Mouse (Mus musculus): ENCODE measurements around the gene Smc5.

Gene Smc5

DNA sequence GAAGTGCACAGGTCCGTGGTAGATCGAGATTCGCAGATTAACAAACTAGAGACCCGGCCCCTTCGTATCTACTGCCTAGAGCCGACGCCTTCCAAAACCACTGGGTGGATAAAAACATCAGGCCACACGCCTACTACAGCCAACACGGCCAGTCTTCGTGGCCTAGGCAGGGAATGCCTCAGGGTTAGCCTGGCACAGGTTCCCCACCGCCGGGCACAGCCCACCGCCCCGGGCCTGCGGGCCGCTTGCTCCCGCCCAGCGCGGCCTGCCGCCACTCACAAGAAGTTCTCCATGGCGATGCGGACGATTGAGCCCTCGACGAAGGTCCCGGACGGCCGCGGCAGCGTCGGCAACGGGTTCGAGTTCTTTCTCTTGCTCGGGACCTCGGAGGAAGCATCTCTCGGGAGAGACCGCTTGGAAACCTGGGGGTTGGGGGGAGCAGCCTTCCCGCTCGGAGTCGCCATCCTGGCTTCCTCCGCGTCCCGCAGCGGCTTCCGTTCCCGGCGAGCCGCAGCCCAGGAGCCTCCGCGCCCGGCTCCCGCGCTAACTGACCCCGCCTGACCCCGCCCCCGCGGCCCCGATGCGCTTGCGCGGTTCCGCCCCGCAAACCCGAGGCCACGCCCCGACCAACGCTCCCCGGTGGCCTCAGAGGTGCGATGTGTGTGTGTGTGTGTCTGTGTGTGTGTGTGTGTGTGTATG is at the start of gene Smc5:
Gene Smc5, minus strand, starts transcription at position 543 of the 699 bp plus-strand sequence.
- peak; percentile 72 for DNase-seq (ENCODE audit: low read depth, low spot score)

DNA sequence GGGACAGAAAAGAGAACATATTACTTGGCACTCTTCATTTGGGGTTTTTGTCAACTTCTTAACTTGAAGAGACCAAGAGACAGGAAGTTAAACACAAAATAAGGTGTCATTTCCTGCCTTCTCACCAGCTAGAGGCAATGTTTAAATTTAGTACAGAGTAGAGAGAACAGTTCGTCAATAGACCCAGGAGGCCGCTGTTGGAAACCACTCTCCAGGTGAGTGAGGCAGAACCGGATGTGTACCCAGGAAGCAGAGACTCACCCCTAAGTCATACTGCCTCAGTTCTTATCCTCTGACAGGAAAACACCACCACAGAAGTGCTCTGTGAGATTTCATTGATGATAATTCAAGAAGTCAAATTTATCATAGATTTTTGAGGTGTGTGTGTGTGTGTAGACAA is 49.4 kb upstream of the Smc5 start:
- DNase-seq (ENCODE audit: low read depth, low spot score): no peak

DNA sequence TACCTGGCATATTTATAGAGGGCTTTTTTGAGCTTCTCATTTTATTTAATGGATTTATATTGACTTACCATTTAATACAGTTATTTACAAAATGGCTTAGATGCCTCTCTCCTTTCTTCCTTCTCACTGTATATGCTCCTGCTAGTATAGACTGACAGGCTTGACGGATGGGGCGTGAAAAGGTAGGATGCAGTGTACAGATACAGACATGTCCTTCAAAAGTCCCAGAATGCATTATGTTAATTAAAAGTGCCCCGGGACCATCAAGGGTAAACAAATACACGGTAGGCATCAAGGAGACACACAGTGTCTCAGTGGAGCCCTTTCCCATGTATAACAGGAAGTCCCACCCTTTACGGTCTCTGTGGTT is 44.3 kb upstream of the Smc5 start:
- DNase-seq (ENCODE audit: low read depth, low spot score): no peak

DNA sequence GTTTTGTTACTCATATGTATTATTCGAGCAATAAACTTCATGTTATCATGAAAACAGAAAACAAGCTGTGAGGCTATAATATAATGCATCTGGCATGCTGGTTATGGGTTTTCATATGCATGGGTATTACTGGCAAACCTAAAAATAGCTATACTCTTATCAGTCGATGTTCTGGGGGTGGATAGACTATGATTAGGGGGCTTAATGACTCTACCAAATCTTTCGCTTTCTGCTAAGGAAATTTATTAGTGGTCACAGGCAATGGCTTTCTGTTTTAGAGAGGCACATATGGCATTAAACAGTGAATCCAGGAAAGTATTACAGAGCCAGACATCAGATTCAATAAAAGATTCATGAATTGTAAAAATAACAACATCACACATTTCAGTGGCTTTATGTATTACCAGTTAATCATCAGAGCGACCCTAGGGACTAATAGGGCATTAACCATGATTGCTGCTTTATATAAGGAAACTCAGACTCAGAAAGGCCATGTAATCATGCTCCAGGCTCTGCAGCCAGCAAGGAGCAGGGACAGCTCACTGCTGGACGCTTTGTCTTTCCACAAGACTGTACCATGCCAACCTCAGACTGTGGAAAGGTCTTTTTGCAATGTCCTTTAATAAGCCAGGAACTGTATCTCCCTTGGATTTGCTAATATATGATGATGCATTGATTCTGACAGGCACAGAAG is 43.7 kb upstream of the Smc5 start:
- no peak for DNase-seq (ENCODE audit: low read depth, low spot score)

DNA sequence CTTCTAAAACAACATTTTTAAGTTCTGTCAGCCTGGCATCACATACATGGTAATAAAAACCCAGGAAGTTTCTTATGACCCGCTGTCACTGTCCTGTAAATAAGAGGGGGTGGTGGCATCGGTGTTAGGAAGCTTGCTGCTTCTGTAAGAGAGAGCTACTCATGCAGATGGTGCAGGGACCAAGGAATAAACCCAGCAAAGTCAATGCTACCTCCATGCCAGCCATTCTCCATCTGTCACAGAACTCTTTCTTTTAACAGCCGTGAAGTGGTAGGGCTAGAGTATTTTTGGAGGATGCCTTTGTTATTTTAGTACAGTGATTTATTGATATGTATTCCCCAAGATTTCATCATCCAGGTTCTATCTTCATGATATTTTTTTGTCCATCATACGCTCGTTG is 43.2 kb upstream of the Smc5 start:
- no peak for DNase-seq (ENCODE audit: low read depth, low spot score)

DNA sequence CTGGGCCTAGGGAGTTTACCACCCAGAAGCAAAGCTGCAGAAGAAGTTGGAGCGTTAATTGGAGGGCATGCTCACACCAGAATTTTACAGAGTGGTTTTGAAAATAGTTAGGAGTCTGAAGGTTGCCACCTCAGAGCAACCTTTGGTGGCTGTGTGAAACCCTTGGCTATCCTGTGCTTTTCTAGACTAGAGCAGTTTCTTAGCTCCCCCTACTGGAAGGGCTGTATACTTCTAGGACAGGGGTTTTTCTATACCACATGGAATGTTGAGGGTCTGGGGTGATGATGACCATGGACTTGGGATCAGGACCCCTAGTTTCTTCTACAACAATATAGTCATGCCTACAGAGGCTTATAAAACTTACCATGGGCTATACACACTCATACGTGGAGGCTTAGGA is 36.3 kb upstream of the Smc5 start:
- DNase-seq (ENCODE audit: low read depth, low spot score): no peak

DNA sequence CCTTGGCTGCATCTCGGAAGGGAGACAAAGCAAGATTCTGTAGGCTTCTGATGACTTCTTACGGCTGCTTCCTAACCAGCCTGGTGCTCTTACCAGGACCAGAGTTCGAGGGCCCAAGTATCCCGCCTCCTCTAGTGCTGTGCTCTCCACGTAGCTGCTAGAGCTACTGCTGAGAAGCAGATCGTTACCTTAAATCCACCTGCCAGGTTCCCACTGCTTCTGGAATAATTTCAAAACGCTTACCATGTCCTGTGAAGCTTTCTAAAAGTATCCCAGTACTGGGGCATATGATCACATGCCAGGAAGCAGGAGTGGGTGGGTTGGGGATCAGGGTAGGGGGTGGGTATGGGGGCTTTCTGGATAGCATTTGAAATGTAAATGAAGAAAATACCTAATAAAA is 33.0 kb upstream of the Smc5 start:
- no peak for DNase-seq (ENCODE audit: low read depth, low spot score)

DNA sequence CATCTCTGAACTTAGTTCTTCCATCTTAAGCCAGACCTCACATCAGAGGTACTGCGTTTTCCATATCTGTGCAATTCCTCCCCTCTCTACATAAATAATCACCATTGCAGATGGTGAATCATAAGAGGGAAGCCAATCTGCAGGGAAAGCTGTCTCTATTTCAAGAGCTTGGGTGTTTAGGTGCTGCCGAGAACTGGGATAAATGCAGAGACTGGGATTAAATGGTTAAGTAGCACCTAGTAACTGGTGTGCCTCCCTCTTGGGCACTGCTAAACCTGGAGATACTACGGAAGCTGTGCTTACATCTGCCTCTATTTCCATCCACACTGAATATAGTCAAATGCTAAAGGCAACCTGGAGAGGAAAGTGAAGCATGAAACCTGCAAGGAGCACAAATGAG is 26.3 kb upstream of the Smc5 start:
- DNase-seq (ENCODE audit: low read depth, low spot score): no peak

DNA sequence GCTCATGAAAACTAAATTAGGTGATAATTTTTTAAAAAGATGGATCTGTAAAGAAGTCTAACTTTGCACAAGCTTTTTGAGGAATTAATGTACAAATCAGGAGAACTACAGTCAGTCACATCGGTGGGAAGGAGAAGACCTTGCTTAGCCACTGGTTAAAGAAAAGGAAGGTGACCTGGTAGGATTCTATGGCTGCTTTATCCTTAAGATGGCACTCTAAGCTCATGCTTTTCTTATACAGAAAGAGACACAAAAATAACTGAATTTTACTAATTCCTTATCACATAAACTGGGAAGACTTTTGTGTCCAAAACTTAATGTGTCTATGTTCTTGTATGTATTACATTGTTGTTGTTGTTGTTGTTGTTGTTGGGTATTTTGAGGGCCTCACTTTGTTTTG is 25.2 kb upstream of the Smc5 start:
- DNase-seq (ENCODE audit: low read depth, low spot score): no peak

DNA sequence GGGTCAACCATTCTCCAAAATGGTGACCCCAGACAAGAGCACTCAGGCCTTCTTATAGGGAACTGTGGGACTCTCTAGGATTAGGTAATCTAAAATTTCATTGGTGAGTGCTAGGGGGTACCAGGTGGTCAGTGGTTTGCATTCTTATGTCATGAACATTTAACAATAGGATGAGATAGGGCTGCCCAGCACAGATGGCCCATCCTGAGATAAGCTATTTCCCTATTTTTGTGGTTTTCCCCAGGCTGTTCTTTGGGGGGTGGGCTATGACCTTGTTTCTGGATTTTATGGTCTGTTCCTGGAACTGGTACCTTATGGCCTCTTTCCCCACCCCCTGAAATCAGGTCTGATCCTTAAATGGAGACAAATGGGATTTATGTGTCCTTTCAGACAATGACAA is 23.5 kb upstream of the Smc5 start:
- no peak for DNase-seq (ENCODE audit: low read depth, low spot score)

DNA sequence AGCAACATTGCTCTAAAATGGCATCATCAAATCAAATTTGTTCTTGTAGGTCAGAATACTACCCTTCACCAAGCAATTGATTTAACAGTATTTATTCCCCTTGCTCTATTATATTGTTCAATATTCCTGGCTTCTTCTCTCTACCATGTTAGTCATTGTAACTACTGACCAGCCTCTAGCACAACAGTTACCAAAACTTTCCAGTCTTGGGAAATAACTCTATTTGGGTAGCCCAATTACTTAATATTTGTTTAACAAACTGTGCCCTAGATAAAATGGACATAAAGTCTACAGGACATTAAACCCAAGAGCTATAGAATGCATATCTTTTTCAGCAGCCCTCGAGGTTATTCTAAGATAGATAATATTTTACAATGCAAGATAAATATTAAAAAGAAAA is 15.6 kb upstream of the Smc5 start:
- DNase-seq (ENCODE audit: low read depth, low spot score): no peak

DNA sequence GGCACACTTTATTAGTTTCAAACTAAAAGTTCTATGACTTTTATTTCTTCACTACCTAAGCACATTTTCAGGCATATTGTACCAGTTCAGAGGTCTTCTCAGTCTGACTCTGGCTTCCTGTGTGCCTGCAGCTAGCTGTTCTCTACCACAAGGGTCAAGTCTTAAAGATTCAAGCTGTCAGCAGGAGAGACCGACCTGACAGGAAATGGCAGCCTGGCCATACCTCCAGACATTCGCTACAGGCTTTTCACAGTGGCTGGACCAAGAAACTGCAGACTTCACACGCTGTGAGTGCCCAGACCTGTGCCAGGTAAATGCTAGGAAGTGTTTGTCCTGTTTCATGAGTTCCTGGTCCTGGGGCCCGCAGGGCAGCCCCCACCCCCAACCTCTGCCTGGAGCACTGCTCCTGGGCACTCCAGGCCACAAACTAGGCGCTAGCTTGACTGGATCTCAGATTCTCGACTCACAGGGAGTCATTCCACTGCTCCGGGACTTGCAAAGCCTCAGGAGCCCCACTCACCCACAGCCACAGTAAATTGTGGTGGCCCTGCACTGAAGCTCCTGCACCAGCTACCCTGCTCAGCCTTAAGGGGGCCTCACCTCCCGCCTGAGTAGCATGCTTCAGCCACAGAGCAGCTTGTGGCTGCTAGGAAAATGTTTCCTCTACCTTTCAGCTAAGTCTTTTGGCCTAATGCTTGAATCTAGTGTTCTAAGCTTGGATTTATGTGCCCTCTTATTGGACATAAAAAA is 8.4 kb upstream of the Smc5 start:
- DNase-seq (ENCODE audit: low read depth, low spot score): no peak

DNA sequence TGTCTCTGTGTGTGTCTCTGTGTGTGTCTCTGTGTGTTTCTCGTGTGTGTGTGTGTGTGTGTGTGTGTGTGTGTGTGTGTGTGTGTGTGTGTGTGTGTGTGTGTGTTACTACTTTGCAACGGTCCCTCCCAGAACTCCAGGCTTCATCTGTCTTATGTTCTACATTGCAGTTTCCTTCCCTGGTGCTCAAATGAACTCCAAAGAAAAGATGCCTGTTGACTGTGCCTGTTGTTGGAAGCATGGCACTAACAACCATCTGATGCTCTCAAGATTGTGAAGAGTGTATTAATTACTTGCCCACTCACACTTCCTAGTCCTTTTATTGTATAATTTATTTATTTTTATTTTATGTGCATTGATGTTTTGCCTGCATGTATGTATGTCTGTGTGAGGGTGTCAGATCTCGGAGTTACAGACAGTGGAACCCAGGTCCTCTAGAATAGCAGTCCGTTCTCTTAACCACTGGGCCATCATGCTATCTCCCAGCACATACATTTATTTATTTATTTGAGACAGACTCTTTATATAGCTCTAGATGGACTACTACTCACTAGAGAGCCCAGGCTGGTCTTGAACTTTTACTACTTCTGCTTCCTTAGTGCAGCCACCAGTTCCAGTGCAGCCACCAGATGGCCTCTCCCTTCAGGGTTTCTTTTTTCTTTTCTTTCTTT is 492 bp upstream of the Smc5 start:
- no peak for DNase-seq (ENCODE audit: low read depth, low spot score)

DNA sequence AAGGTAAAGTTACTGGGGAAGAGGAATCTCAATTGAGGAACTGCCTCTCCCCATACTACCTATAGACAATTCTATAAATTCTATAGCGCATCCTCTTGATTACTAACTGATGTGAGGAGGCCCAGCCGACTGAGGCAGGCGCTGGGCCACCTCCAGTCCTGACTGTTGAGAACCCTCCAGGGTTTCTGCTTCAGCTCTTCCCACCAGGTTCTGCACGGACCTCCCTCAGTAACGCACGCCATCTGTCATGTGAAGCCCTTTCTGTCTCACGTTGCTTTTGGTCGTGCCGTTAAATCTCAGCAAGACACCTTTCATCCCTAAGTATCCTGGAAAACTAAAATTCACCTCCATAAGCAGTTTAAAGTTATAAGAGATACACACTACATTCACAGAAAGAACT is 16.9 kb downstream of the Smc5 start:
- DNase-seq (ENCODE audit: low read depth, low spot score): no peak

DNA sequence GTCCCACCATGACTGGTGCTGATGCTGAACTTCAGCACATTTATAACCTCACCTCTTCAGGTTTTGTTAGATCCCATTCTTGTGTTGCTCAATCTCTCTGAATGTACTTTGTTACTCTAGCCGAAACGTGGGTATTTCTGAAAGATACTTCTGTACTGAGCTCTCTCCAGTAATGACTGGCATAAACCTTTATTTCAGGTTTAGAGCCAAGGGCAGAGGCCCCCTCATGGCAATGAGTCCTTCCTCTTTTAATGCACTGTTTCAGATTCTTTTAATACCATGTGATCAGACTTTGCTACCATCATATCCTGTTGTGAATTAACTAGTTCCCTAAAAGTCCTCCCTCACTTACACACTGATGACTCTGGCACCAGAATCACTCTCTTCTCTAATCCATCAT is 27.2 kb downstream of the Smc5 start:
- no peak for DNase-seq (ENCODE audit: low read depth, low spot score)

DNA sequence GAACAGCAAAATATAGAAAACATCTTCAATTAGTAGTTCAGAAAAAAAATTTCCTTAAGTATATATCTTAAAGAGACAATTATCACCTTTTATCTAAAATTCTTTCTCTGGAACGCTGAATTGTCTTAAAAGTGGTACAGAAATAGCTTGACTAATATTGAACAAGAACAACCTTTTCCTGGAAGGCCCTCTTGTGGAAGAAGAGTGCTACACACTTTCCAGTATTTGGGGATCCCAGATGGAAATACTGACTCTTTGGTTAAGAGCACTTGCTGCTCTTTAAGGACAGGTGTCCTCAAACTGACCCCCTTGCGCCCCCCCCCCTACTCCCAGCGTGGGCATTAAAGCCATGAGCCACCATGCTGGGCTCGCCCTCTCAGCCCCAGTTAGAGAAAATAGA is 48.6 kb downstream of the Smc5 start:
- peak; percentile 15 for DNase-seq (ENCODE audit: low read depth, low spot score)

DNA sequence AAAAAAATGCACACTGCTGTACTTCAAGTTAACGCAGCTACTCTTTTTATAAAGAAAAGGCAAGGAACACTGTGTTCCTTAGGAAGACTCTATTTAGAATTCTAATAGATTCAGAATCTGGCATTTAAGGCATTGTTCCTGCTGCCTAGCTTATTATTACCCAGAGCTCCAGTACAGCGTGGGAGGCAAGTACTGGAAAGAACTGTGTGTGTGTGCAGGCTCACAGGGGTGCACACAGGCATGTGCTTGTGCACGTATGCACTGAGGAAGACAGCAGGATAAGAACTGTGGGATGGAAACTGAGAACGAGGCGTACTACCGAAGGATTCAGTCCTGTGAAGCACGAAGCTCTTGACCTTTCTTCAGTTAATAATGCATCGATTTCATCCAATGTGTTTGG is 59.4 kb downstream of the Smc5 start:
- DNase-seq (ENCODE audit: low read depth, low spot score): no peak

DNA sequence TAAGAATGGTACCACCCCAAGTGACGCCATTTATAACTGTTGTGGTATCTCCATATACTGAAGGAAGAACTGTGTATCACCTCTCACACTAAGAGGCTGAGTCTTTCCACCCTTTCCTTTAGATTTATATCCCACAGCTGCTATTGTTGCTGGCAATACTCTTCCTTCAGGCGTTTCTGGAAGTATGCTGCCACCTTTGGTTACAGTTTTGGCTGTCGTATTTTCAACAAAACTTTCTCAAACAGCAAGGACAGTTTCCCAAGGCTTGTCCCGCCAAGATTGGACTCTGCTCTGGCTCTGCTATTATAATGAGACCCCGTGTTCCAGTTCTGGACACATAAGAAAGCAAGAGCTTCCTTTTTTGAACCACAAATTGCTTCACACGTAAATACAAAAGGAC is 62.4 kb downstream of the Smc5 start:
- DNase-seq (ENCODE audit: low read depth, low spot score): no peak

DNA sequence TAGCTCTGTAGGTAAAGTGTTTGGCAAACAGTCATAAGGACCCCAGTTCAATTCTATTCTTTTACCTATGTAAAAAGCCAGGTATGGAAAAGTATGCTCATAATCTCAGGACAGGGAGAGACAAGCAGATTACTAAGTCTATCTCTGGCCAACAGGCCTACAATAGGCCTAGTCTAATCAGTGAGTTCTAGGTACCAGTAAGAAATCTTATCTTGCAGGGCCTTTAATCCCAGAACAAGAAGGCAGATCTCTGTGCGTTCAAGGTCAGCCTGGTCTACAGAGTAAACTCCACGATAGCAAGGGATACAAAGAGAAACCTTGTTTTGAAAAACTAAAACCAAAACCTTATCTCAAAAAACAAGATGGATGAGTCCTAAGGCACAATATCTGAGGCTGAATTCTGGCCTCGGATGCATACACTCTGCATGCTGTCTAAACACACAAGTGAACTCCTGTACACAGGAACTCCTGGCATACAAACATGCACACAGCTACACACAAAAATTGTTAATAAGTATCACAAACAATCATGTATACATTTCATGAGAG is 70.1 kb downstream of the Smc5 start:
- no peak for DNase-seq (ENCODE audit: low read depth, low spot score)

DNA sequence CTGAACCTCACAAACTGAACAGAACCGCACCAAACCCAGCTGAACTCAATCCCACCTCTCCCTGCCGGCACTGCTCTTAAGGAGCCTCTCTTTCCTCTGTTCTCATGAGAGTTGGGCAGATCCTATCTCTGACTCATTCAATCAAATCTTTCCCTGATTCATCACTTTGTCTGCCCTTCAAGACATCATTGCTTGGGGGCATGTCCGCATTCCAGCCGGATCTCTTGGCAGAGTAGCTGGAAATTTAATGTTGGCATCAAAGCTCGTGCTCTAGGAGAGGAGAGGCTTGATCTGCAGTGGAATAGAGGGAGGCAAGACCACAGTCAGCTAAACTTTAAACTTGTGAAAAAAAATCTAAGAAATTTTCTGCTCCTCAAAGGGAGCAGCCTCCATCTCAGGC is 71.6 kb downstream of the Smc5 start:
- DNase-seq (ENCODE audit: low read depth, low spot score): no peak

DNA sequence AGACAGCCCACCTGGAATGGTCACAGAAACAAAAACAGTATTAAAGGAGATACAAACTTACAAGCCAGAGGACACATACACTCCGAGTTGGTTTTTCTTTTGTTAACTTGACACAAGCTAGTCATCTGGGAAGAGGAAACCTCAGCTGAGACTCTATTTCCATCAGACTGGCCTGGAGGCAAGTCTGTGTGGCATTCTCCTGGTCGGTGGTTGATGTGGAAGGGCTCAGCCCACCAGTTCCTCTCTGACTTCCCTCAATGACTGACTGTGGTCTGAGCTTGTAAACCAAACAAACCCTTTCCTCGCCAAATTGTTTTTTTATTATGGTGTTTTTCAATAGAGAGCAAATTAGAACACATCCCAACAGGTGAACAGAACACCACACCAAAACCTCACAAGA is 80.6 kb downstream of the Smc5 start:
- DNase-seq (ENCODE audit: low read depth, low spot score): no peak

DNA sequence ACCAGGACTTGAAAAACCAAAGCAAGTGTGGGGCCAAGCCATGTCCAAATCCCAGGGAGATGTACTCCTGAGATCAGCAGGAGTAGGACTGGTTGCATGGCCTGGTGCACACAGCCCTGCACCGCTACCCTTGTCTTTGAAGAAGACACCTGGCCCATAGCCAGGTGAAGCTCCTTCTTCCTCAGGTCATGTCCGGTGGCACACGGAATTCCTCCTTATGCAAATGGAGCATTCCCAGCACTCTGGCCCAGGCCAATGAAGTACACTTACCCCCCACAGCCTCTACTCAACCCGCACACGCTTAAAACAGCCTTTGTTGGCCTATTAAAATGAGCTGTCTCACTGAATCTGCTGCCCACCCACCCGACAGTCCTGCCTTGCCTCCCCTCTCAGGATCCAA is 82.2 kb downstream of the Smc5 start:
- DNase-seq (ENCODE audit: low read depth, low spot score): no peak

Data from retina, adult 2 months (tissue).